Mouse (Mus musculus): ENCODE results near the gene Mcl1.

DNA sequence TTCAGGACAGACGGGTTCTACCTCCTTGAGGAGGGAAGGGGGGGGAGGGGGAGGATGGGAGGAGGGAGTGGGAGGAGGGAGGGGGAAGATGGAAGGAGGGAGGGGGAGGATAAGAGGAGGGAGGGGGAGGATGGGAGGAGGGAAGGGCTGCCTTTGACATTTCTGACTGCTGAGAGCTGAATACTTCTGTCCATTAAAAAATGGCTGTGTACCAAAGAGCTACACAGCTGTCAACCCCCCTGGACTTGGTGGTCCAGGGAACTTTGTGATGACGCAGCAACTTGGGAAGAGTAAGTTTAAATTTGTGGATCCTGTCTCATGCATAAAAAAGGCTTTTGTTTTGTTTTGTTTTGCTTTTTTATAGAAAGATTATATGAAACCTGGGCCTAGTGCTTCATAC is 31.4 kb downstream of the Mcl1 start:
- no peak for TF ChIP-seq USF1 (IDR thresholded peaks at IDR 0.05; ENCODE audit: low read depth)
- TF ChIP-seq CTCF (IDR thresholded peaks at IDR 0.05; ENCODE audit: control insufficient read depth, insufficient read depth, insufficient read length), result no peak

All from C2C12 (cell line).